Mouse (Mus musculus) stomach, embryonic 15.5 days (tissue): ENCODE data around the gene Olfr187. TPM values are rescaled to one million over a fixed set of nuclear protein-coding genes. Genes with fewer than 3 reads are reported as not detected.
A peak's percentile ranks its signal among the peaks of the same experiment; 100 is the strongest.
"Not testable (repeated sequence)": the region's sequence is repeated elsewhere in the genome, so short reads cannot be mapped to it uniquely, and the experiment has no call there.

Experiments
- ATAC-seq: fragments of 200-750 bp; cut with Nextera tagmentation; 2 replicates; pipeline ENCODE4 v1.8.0; 2017; ENCODE audit warnings: low read depth, moderate number of reproducible peaks, moderate TSS enrichment; ENCODE audit not compliant: insufficient read depth, low FRiP score
- H3K27ac ChIP-seq: fragments of 300-500 bp; sonication (generic); 2 replicates; pipeline ENCODE4 v1.5.1; 2015; ENCODE audit warnings: mild to moderate bottlenecking, inconsistent platforms
- H3K27me3 ChIP-seq: fragments of 300-500 bp; sonication (generic); replicated peaks from 2 replicates; pipeline ENCODE4 v1.6.1; 2015; ENCODE audit warnings: inconsistent platforms
- H3K36me3 ChIP-seq: fragments of 300-500 bp; sonication (generic); 2 replicates; pipeline ENCODE4 v1.6.1; 2015; ENCODE audit warnings: inconsistent platforms
- H3K4me1 ChIP-seq: fragments of 300-500 bp; sonication (generic); 2 replicates; pipeline ENCODE4 v1.6.1; 2015; ENCODE audit warnings: inconsistent platforms
- H3K4me2 ChIP-seq: fragments of 300-500 bp; sonication (generic); 2 replicates; pipeline ENCODE4 v1.6.1; 2015; ENCODE audit warnings: mild to moderate bottlenecking, inconsistent platforms
- H3K4me3 ChIP-seq: fragments of 300-500 bp; sonication (generic); replicated peaks from 2 replicates; pipeline ENCODE4 v1.5.1; 2015; ENCODE audit warnings: inconsistent platforms
- H3K9ac ChIP-seq: fragments of 300-500 bp; sonication (generic); 2 replicates; pipeline ENCODE4 v1.6.1; 2015; ENCODE audit warnings: inconsistent platforms
- H3K9me3 ChIP-seq: fragments of 300-500 bp; sonication (generic); 2 replicates; pipeline ENCODE4 v1.6.1; 2016; ENCODE audit warnings: inconsistent platforms
- WGBS: fragments of 180-500 bp; shearing (Covaris S2); methylation state at CpG from one replicate; pipeline ENCODE4 v1.1.7; 2015; 5-methylcytosine and 5-hydroxymethylcytosine counted together
- polyA plus RNA-seq: library from polyadenylated mRNA; unstranded; fragments of >200 nt; fragmentation: Nextera tagmentation; extraction: Ambion mirVana; gene quantifications from 2 replicates; pipeline ENCODE4 v1.2.1, GENCODE M21; 2015

Olfr187 gene
- 0.10 TPM in 1 of 2 replicates, not detected in the other for polyA plus RNA-seq

DNA sequence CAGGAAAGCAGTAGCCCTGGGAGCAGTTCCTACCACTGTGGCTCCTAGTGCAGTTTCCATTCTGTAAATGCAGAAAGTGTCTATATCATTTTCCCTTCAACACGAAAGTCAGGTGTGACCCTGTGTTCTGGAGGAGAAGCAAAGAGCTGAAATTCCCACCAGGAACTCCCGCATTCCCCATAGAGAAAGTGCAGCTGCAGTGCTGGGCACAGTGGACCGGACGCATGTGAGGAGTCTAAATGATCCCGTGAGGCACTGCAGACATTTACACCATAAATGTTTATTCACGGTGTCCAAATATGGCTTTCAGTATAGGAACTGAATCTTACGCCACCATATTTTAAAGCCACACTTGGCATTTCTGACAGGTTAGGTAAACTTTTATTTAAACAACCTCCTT lies at the start of gene Olfr187:
Gene Olfr187, minus strand, starts transcription at position 58 of the 400 bp plus-strand sequence.
- ATAC-seq = peak; percentile 73; the same call in 1 of the 2 replicates
- Histone ChIP-seq H3K4me2 (peak within 1 kb of the TSS; percentile 24), H3K9ac (no peak within 1 kb of the TSS), H3K36me3 (no peaks in the 10 kb centered on the region), H3K27ac (no peak within 1 kb of the TSS), H3K9me3 (no peaks in the 10 kb centered on the region), H3K4me1 (no peaks in the 10 kb centered on the region), H3K27me3 (no peaks in the 10 kb centered on the region), H3K4me3 (0 out of 2 replicates have a peak within 1 kb of the TSS, but pooled peaks have one; percentile 9)
- WGBS = 45% methylated on average over 7 of the region's 7 CpGs

GRCm38 (mm10) chr16:59081113-59081512 lies 41.5 kb upstream of the Olfr187 start:
- H3K9me3 ChIP-seq, H3K27ac ChIP-seq, H3K27me3 ChIP-seq, H3K9ac ChIP-seq, H3K4me3 ChIP-seq, H3K36me3 ChIP-seq, ATAC-seq, H3K4me1 ChIP-seq, H3K4me2 ChIP-seq: not testable (repeated sequence)
- 81% methylated on average over 2 of the region's 2 CpGs for WGBS

GRCm38 (mm10) chr16:59077905-59078304 lies 38.3 kb upstream of the Olfr187 start, which contains the start of gene Olfr190:
Gene Olfr190, minus strand, starts transcription at chr16:59078005.
- H3K9ac ChIP-seq = no peak within 1 kb of the TSS
- no peaks in the 10 kb centered on the region for H3K4me1 ChIP-seq
- no peak within 1 kb of the TSS for H3K4me2 ChIP-seq
- no peak within 1 kb of the TSS for H3K27ac ChIP-seq
- H3K27me3 ChIP-seq = no peaks in the 10 kb centered on the region
- ATAC-seq = no peak
- H3K9me3 ChIP-seq = no peaks in the 10 kb centered on the region
- WGBS = 81% methylated on average over 5 of the region's 5 CpGs
- no peaks in the 10 kb centered on the region for H3K36me3 ChIP-seq
- H3K4me3 ChIP-seq = no peak within 1 kb of the TSS

DNA sequence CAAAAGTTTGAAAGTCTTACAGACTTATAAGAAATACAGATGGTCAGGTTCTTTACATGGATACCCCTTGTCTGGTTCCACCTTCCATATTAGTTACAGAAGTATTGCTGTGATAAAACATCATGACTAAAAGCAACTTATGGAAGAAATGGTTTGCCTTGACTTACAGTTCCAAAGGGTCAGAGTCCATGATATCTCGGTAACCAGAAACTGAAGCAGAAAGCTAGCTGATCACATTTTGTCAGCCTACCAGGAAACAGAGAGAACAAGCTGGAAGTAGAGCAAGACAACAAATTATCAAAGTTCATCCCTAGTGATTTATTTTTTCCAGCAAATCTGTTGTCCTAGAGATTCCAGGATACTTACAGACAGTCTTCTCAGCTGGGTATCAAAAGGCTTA lies 34.0 kb upstream of the Olfr187 start:
- Histone ChIP-seq H3K9me3 (no peaks in the 10 kb centered on the region), H3K36me3 (no peaks in the 10 kb centered on the region), H3K27ac (no peak overlapping the region), H3K4me3 (no peak overlapping the region), H3K9ac (no peak overlapping the region), H3K4me2 (no peak overlapping the region), H3K4me1 (no peaks in the 10 kb centered on the region), H3K27me3 (no peaks in the 10 kb centered on the region)
- 88% methylated on average over 1 of the region's 1 CpGs for WGBS
- ATAC-seq = no peak

- Histone ChIP-seq H3K4me1 (no peaks in the 10 kb centered on the region), H3K36me3 (no peaks in the 10 kb centered on the region), H3K4me3 (no peak overlapping the region), H3K9ac (no peak overlapping the region), H3K9me3 (no peaks in the 10 kb centered on the region), H3K27me3 (no peaks in the 10 kb centered on the region), H3K27ac (no peak overlapping the region), H3K4me2 (no peak overlapping the region)
- ATAC-seq = no peak
These were observed 32.2 kb upstream of the Olfr187 start for GRCm38 (mm10) chr16:59071755-59072154.

GRCm38 (mm10) chr16:59062411-59062810 lies 22.8 kb upstream of the Olfr187 start:
- H3K9me3 ChIP-seq, H3K27me3 ChIP-seq: not testable (repeated sequence)
- WGBS = 48% methylated on average over 3 of the region's 3 CpGs

GRCm38 (mm10) chr16:59049286-59049685 lies 9.7 kb upstream of the Olfr187 start:
- H3K27ac ChIP-seq, H3K9ac ChIP-seq: not testable (repeated sequence)

More at GRCm38 (mm10) chr16:59062411-59062810, 22.8 kb upstream of the Olfr187 start:
- not testable (repeated sequence) for H3K9ac ChIP-seq, H3K27ac ChIP-seq, H3K4me3 ChIP-seq, H3K4me2 ChIP-seq, H3K4me1 ChIP-seq, H3K36me3 ChIP-seq, ATAC-seq

DNA sequence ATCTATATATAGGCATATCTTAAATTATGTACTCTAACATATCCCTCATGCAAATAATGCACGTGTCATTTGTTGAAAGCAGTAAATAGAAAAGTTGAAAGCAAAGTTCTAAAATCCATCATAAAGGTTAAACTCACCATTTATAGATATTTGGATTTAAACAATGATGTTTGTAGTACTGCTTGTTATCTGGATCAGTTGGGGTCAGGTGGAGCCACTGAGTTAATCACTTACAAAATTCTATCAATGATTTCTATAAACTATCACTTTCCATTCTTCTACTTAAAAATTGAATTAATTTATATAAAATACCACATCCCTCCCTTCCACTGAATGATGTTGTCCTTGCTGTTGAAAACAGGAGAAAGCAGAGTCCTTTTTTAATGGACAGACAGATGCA lies 9.3 kb upstream of the Olfr187 start:
- 62% methylated on average over 1 of the region's 1 CpGs for WGBS
- Histone ChIP-seq H3K36me3 (no peaks in the 10 kb centered on the region), H3K9ac (no peak overlapping the region), H3K27me3 (no peaks in the 10 kb centered on the region), H3K9me3 (no peaks in the 10 kb centered on the region), H3K4me1 (no peaks in the 10 kb centered on the region), H3K27ac (no peak overlapping the region), H3K4me3 (no peak overlapping the region), H3K4me2 (no peak overlapping the region)
- ATAC-seq = no peak

More at GRCm38 (mm10) chr16:59049286-59049685, 9.7 kb upstream of the Olfr187 start:
- not testable (repeated sequence) for H3K27me3 ChIP-seq, H3K9me3 ChIP-seq, H3K36me3 ChIP-seq, H3K4me1 ChIP-seq, ATAC-seq, H3K4me2 ChIP-seq, H3K4me3 ChIP-seq
- WGBS = 86% methylated on average over 2 of the region's 2 CpGs

DNA sequence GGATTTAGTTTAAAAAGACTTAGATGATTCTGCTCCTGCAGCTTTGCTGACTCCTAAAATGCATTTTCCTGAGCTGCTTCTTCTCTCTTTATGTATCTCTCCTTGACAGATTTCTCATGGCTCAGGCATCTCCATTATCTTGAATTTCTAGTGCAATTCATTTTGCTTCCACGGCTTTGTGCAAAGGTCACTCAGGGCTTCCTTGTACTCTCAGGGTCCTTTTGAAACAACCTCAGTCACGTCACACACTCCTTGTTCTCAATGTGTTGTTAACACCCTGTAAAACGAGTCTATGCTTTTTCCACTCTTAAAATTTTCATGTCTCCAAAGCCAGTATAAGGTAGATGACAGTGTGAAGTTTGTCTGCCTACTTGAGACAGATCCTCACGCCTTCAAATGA lies 8.0 kb upstream of the Olfr187 start:
- Histone ChIP-seq H3K36me3 (no peaks in the 10 kb centered on the region), H3K9ac (no peak overlapping the region), H3K27me3 (no peaks in the 10 kb centered on the region), H3K4me2 (no peak overlapping the region), H3K4me1 (no peaks in the 10 kb centered on the region), H3K9me3 (no peaks in the 10 kb centered on the region), H3K4me3 (no peak overlapping the region), H3K27ac (no peak overlapping the region)
- 61% methylated on average over 4 of the region's 4 CpGs for WGBS
- no peak for ATAC-seq

DNA sequence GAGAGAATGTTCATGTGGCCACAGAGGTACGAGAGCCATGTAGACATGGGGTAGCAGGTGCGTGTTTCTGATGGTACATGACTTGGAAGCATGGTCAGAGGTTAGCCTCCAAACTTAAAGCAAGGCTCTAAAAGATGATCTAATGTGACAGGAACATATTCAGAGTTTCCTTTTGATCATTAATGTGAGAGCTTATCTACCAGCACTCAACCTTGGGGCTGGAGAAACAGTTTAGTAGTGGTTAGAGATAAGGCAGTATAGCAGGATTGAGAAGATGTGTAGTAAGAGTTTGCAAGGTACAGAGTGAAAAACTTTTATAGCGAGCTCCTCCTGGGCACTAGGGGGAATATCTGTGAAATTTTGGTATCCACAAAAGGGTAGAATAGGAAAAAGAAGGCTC lies 6.3 kb upstream of the Olfr187 start:
- no peaks in the 10 kb centered on the region for H3K4me1 ChIP-seq
- H3K4me2 ChIP-seq = no peak overlapping the region
- no peak overlapping the region for H3K4me3 ChIP-seq
- H3K9me3 ChIP-seq = no peaks in the 10 kb centered on the region
- 82% methylated on average over 3 of the region's 3 CpGs for WGBS
- H3K27ac ChIP-seq = no peak overlapping the region
- H3K9ac ChIP-seq = no peak overlapping the region
- H3K27me3 ChIP-seq = no peaks in the 10 kb centered on the region
- no peak for ATAC-seq
- H3K36me3 ChIP-seq = no peaks in the 10 kb centered on the region

GRCm38 (mm10) chr16:59030191-59030590 lies 9.4 kb downstream of the Olfr187 start, which contains the start of gene Olfr186:
Gene Olfr186, minus strand, starts transcription at chr16:59030291.
- Histone ChIP-seq H3K27me3 (no peaks in the 10 kb centered on the region), H3K4me2 (no peak within 1 kb of the TSS), H3K9ac (no peak within 1 kb of the TSS), H3K4me3 (no peak within 1 kb of the TSS), H3K4me1 (no peaks in the 10 kb centered on the region), H3K27ac (no peak within 1 kb of the TSS), H3K36me3 (no peaks in the 10 kb centered on the region), H3K9me3 (no peaks in the 10 kb centered on the region)
- ATAC-seq = no peak
- WGBS = 88% methylated on average over 4 of the region's 4 CpGs

GRCm38 (mm10) chr16:59013357-59014018 lies 26.1 kb downstream of the Olfr187 start:
- 55% methylated on average over 2 of the region's 2 CpGs for WGBS
- no peaks in the 10 kb centered on the region for H3K27me3 ChIP-seq
- no peaks in the 10 kb centered on the region for H3K9me3 ChIP-seq
- H3K36me3 ChIP-seq = no peaks in the 10 kb centered on the region
- H3K4me3 ChIP-seq = no peak overlapping the region
- no peak for ATAC-seq
- H3K27ac ChIP-seq = no peak overlapping the region
- H3K9ac ChIP-seq = no peak overlapping the region
- no peak overlapping the region for H3K4me2 ChIP-seq
- H3K4me1 ChIP-seq = no peaks in the 10 kb centered on the region

- H3K27ac ChIP-seq = no peak overlapping the region
- ATAC-seq = no peak
These were observed 32.4 kb downstream of the Olfr187 start for GRCm38 (mm10) chr16:59007146-59007545.

More at GRCm38 (mm10) chr16:59007146-59007545, 32.4 kb downstream of the Olfr187 start:
- H3K4me2 ChIP-seq = no peak overlapping the region
- H3K9ac ChIP-seq = no peak overlapping the region
- H3K9me3 ChIP-seq = no peaks in the 10 kb centered on the region
- H3K36me3 ChIP-seq = no peaks in the 10 kb centered on the region
- H3K4me1 ChIP-seq = no peaks in the 10 kb centered on the region
- no peak overlapping the region for H3K4me3 ChIP-seq
- no peaks in the 10 kb centered on the region for H3K27me3 ChIP-seq
